Mouse (Mus musculus) heart, postnatal 0 days (tissue): Measurements from ENCODE around the gene Gfra1. TPM values are rescaled to one million over a fixed set of nuclear protein-coding genes. Genes with fewer than 3 reads are reported as not detected.

Experiments
- ATAC-seq: fragments of 200-750 bp; cut with Nextera tagmentation; 2 replicates; pipeline ENCODE4 v1.8.0; 2017; ENCODE audit warnings: low read depth, moderate number of reproducible peaks, moderate library complexity; ENCODE audit not compliant: insufficient read depth
- DNase-seq: peaks from one replicate; pipeline ENCODE4 v3.0.0-alpha.2; 2016; ENCODE audit warnings: low spot score
- H3K27ac ChIP-seq: fragments of 300-500 bp; sonication (generic); 2 replicates; pipeline ENCODE4 v1.5.1; 2014; ENCODE audit warnings: low read depth, mild to moderate bottlenecking
- H3K27me3 ChIP-seq: fragments of 300-500 bp; sonication (generic); 2 replicates; pipeline ENCODE4 v1.6.1; 2014; ENCODE audit warnings: low read length, mixed read lengths; ENCODE audit not compliant: control insufficient read depth, insufficient read depth
- H3K36me3 ChIP-seq: fragments of 300-500 bp; sonication (generic); replicated peaks from 2 replicates; pipeline ENCODE4 v1.6.1; 2014; ENCODE audit warnings: low read length, mixed read lengths; ENCODE audit not compliant: control insufficient read depth, insufficient read depth
- H3K4me1 ChIP-seq: fragments of 300-500 bp; sonication (generic); 2 replicates; pipeline ENCODE4 v1.6.1; 2014; ENCODE audit warnings: antibody characterized with exemption; ENCODE audit not compliant: control insufficient read depth, insufficient read depth
- H3K4me2 ChIP-seq: fragments of 300-500 bp; sonication (generic); 2 replicates; pipeline ENCODE4 v1.6.1; 2014; ENCODE audit warnings: low read depth, mild to moderate bottlenecking, low read length, moderate library complexity
- H3K4me3 ChIP-seq: fragments of 300-500 bp; sonication (generic); 2 replicates; pipeline ENCODE4 v1.5.1; 2014; ENCODE audit warnings: low read depth, low read length
- H3K9ac ChIP-seq: fragments of 300-500 bp; sonication (generic); replicated peaks from 2 replicates; pipeline ENCODE4 v1.6.1; 2014; ENCODE audit warnings: low read depth, low read length, mixed read lengths
- H3K9me3 ChIP-seq: fragments of 300-500 bp; sonication (generic); replicated peaks from 2 replicates; pipeline ENCODE4 v1.6.1; 2016; ENCODE audit warnings: low read length; ENCODE audit not compliant: control insufficient read depth
- CTCF ChIP-seq: IDR thresholded peaks from 2 replicates; pipeline ENCODE4 v1.5.1; 2016; ENCODE audit warnings: antibody characterized with exemption, control low read depth, low read depth
- EP300 ChIP-seq: IDR thresholded peaks from 2 replicates; pipeline ENCODE4 v1.6.1; 2016; ENCODE audit warnings: antibody characterized with exemption, low read depth
- WGBS: fragments of 180-500 bp; shearing (Covaris S2); extraction: QIAGEN DNeasy Blood & Tissue Kit; methylation state at CpG from one replicate; pipeline ENCODE4 v1.1.7; 2014; 5-methylcytosine and 5-hydroxymethylcytosine counted together
- polyA plus RNA-seq: library from polyadenylated mRNA; unstranded; fragments of >200 nt; fragmentation: Nextera tagmentation; extraction: Ambion mirVana; gene quantifications from 2 replicates; pipeline ENCODE4 v1.2.1, GENCODE M21; 2015
- total RNA-seq: library from RNA; depleted of rRNA; stranded (reverse); fragments of >200 nt; gene quantifications from 2 replicates; pipeline ENCODE4 v1.2.3, GENCODE M21; 2014; ENCODE audit warnings: low replicate concordance

The Gfra1 gene
- total and polyA plus RNA-seq, 2 experiments from 2014 or later, result 0.63 to 0.65 TPM

- TF ChIP-seq EP300, result no peak
- TF ChIP-seq CTCF, result no peak
- no peaks in the 10 kb centered on the region for H3K36me3 ChIP-seq
- no peak overlapping the region for H3K4me2 ChIP-seq
- DNase-seq (no peak), ATAC-seq (no peak)
- H3K4me1 ChIP-seq, result no peaks in the 10 kb centered on the region
- H3K9me3 ChIP-seq, result no peaks in the 10 kb centered on the region
- 60% methylated on average over 8 of the region's 8 CpGs for WGBS
- no peak overlapping the region for H3K4me3 ChIP-seq
- no peaks in the 10 kb centered on the region for H3K27me3 ChIP-seq
- H3K27ac ChIP-seq, result no peak overlapping the region
- no peak overlapping the region for H3K9ac ChIP-seq
Observed at GRCm38 (mm10) chr19:58376675-58377102, 79.0 kb downstream of the Gfra1 start.

- DNase-seq (no peak), ATAC-seq (no peak)
- WGBS, result 93% methylated on average over 5 of the region's 5 CpGs
- no peaks in the 10 kb centered on the region for H3K36me3 ChIP-seq
- no peak overlapping the region for H3K4me3 ChIP-seq
- H3K9me3 ChIP-seq, result no peaks in the 10 kb centered on the region
- H3K9ac ChIP-seq, result no peak overlapping the region
- no peaks in the 10 kb centered on the region for H3K4me1 ChIP-seq
- no peak for TF ChIP-seq CTCF
- no peak for TF ChIP-seq EP300
- no peak overlapping the region for H3K27ac ChIP-seq
- no peak overlapping the region for H3K4me2 ChIP-seq
- H3K27me3 ChIP-seq, result no peaks in the 10 kb centered on the region
Observed at GRCm38 (mm10) chr19:58374648-58375047, 81.1 kb downstream of the Gfra1 start.

- no peak for DNase-seq
- Histone ChIP-seq H3K4me3 (no peak overlapping the region), H3K36me3 (no peaks in the 10 kb centered on the region), H3K9ac (no peak overlapping the region), H3K27me3 (no peaks in the 10 kb centered on the region), H3K27ac (no peak overlapping the region), H3K4me1 (no peaks in the 10 kb centered on the region), H3K4me2 (no peak overlapping the region), H3K9me3 (no peaks in the 10 kb centered on the region)
- 91% methylated on average over 4 of the region's 4 CpGs for WGBS
- TF ChIP-seq EP300 (no peak), CTCF (no peak)
- ATAC-seq, result no peak
Observed at GRCm38 (mm10) chr19:58374155-58374554, 81.6 kb downstream of the Gfra1 start.

GRCm38 (mm10) chr19:58368513-58368912 lies 87.2 kb downstream of the Gfra1 start:
- H3K27me3 ChIP-seq, result no peaks in the 10 kb centered on the region
- no peak overlapping the region for H3K4me3 ChIP-seq
- no peak overlapping the region for H3K4me2 ChIP-seq
- DNase-seq (no peak), ATAC-seq (no peak)
- TF ChIP-seq CTCF (no peak), EP300 (no peak)
- 43% methylated on average over 2 of the region's 2 CpGs for WGBS
- H3K9ac ChIP-seq, result no peak overlapping the region
- no peaks in the 10 kb centered on the region for H3K4me1 ChIP-seq
- no peak overlapping the region for H3K27ac ChIP-seq
- no peaks in the 10 kb centered on the region for H3K36me3 ChIP-seq
- H3K9me3 ChIP-seq, result no peaks in the 10 kb centered on the region

- H3K27me3 ChIP-seq, result no peaks in the 10 kb centered on the region
- H3K4me3 ChIP-seq, result no peak overlapping the region
- DNase-seq (no peak), ATAC-seq (no peak)
- H3K4me1 ChIP-seq, result no peaks in the 10 kb centered on the region
- 69% methylated on average over 9 of the region's 9 CpGs for WGBS
- no peaks in the 10 kb centered on the region for H3K9me3 ChIP-seq
- no peak overlapping the region for H3K4me2 ChIP-seq
- H3K27ac ChIP-seq, result no peak overlapping the region
- H3K36me3 ChIP-seq, result no peaks in the 10 kb centered on the region
- TF ChIP-seq EP300, result no peak
- no peak for TF ChIP-seq CTCF
- H3K9ac ChIP-seq, result no peak overlapping the region
Observed at GRCm38 (mm10) chr19:58364688-58365087, 91.0 kb downstream of the Gfra1 start.

GRCm38 (mm10) chr19:58360982-58361381 lies 94.7 kb downstream of the Gfra1 start:
- H3K4me1 ChIP-seq, result no peaks in the 10 kb centered on the region
- H3K9me3 ChIP-seq, result no peaks in the 10 kb centered on the region
- no peak overlapping the region for H3K9ac ChIP-seq
- 46% methylated on average over 1 of the region's 1 CpGs for WGBS
- TF ChIP-seq CTCF, result no peak
- TF ChIP-seq EP300, result no peak
- DNase-seq (no peak), ATAC-seq (no peak)
- H3K4me3 ChIP-seq, result no peak overlapping the region
- H3K27me3 ChIP-seq, result no peaks in the 10 kb centered on the region
- H3K36me3 ChIP-seq, result no peaks in the 10 kb centered on the region
- H3K4me2 ChIP-seq, result no peak overlapping the region
- H3K27ac ChIP-seq, result no peak overlapping the region
